Mouse (Mus musculus) liver, embryonic 14.5 days (tissue): ENCODE measurements around the gene a. TPM values are rescaled to one million over a fixed set of nuclear protein-coding genes. Genes with fewer than 3 reads are reported as not detected.

Experiments
- ATAC-seq: fragments of 200-750 bp; cut with Nextera tagmentation; 2 replicates; pipeline ENCODE4 v1.8.0; 2017; ENCODE audit warnings: moderate number of reproducible peaks, mild to moderate bottlenecking, moderate library complexity; ENCODE audit not compliant: insufficient read depth
- DNase-seq, 3 experiments: peaks; one replicate each; pipeline ENCODE4 v3.0.0-alpha.2; 2012 to 2013; ENCODE audit warnings: low read depth in 3 of 3, low spot score in 3 of 3
- H3K27ac ChIP-seq: fragments of 300-500 bp; sonication (generic); 2 replicates; pipeline ENCODE4 v1.5.1; 2014; ENCODE audit warnings: moderate library complexity, mild to moderate bottlenecking, control low read depth, inconsistent platforms
- H3K27me3 ChIP-seq: fragments of 300-500 bp; sonication (generic); 2 replicates; pipeline ENCODE4 v1.6.1; 2014; ENCODE audit warnings: mild to moderate bottlenecking, low read length, moderate library complexity; ENCODE audit not compliant: control insufficient read depth, insufficient read depth
- H3K36me3 ChIP-seq: fragments of 300-500 bp; sonication (generic); replicated peaks from 2 replicates; pipeline ENCODE4 v1.6.1; 2014; ENCODE audit warnings: low read depth; ENCODE audit not compliant: control insufficient read depth, insufficient read depth
- H3K4me1 ChIP-seq, 2 experiments: fragments of 200-500 bp in 1 of 2; fragments of 300-500 bp in 1 of 2; sonication (generic) in 1 of 2; replicated peaks; 2 replicates each; pipeline ENCODE4 v1.6.1; 2012 to 2014; ENCODE audit warnings: antibody characterized with exemption in 1 of 2, inconsistent platforms in 1 of 2, low read length in 1 of 2; ENCODE audit not compliant: control insufficient read depth in 2 of 2, insufficient read depth in 2 of 2
- H3K4me2 ChIP-seq: fragments of 300-500 bp; sonication (generic); 2 replicates; pipeline ENCODE4 v1.6.1; 2014; ENCODE audit warnings: low read depth, mild to moderate bottlenecking, control low read depth, moderate library complexity
- H3K4me3 ChIP-seq, 2 experiments: fragments of 200-500 bp in 1 of 2; fragments of 300-500 bp in 1 of 2; sonication (generic) in 1 of 2; 2 replicates each; pipeline ENCODE4 v1.5.1; 2012 to 2014; ENCODE audit warnings: low read depth in 2 of 2, low read length in 2 of 2, mild to moderate bottlenecking in 2 of 2, control low read depth in 1 of 2, inconsistent platforms in 1 of 2, moderate library complexity in 1 of 2; ENCODE audit not compliant: insufficient read depth in 1 of 2
- H3K9ac ChIP-seq: fragments of 300-500 bp; sonication (generic); replicated peaks from 2 replicates; pipeline ENCODE4 v1.6.1; 2014; ENCODE audit warnings: mild to moderate bottlenecking, control low read depth, moderate library complexity
- H3K9me3 ChIP-seq: fragments of 300-500 bp; sonication (generic); 2 replicates; pipeline ENCODE4 v1.6.1; 2016; ENCODE audit warnings: low read length, mixed read lengths; ENCODE audit not compliant: control insufficient read depth
- CTCF ChIP-seq: IDR thresholded peaks from 2 replicates; pipeline ENCODE4 v1.5.1; 2016; ENCODE audit warnings: antibody characterized with exemption, low read depth, control low read depth
- EP300 ChIP-seq: IDR thresholded peaks from 2 replicates; pipeline ENCODE4 v1.6.1; 2016; ENCODE audit warnings: antibody characterized with exemption, low read depth
- WGBS: fragments of 180-500 bp; shearing (Covaris S2); extraction: QIAGEN DNeasy Blood & Tissue Kit; methylation state at CpG from one replicate; pipeline ENCODE4 v1.1.7; 2014; ENCODE audit not compliant: insufficient replicate concordance; 5-methylcytosine and 5-hydroxymethylcytosine counted together
- polyA plus RNA-seq, 2 experiments: library from polyadenylated mRNA; depleted of rRNA in 1 of 2; stranded (reverse) in 1 of 2; unstranded in 1 of 2; fragments of >200 nt; fragmentation: Nextera tagmentation in 1 of 2; extraction: Ambion mirVana in 1 of 2; gene quantifications; 2 replicates each; pipeline versions ENCODE4 v1.2.1 to v1.2.3; 2012 to 2014

Gene a
- polyA plus RNA-seq, 2 experiments = 0.25 to 0.36 TPM

DNA sequence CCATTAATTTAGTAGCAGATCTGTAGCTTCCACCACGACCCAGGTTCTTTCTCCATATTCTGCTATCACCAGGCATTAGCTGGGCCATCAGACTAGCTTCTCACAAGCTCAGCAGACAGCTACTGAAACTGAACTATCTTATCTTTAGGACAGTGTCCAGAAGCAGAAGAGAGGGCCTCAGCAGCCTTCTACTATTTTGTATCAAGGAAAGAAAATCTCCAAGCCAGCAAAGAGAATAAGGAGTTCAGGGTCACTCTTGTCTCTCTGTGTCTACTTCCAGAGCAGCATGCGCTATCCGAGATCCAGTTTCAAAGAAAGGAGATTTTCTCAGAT, 300.5 kb downstream of the a start:
- peaks cover 35 to 40% of the 10 kb centered on the region in 2 experiments for H3K4me1 ChIP-seq
- H3K9me3 ChIP-seq = no peaks in the 10 kb centered on the region
- H3K4me2 ChIP-seq = peak overlapping the region; percentile 57
- ATAC-seq = peak; percentile 59
- H3K27ac ChIP-seq = peak overlapping the region; percentile 64
- no peak for DNase-seq
- H3K4me3 ChIP-seq = no peak overlapping the region
- no peaks in the 10 kb centered on the region for H3K36me3 ChIP-seq
- TF ChIP-seq CTCF = no peak
- TF ChIP-seq EP300 = peak; percentile 42
- H3K27me3 ChIP-seq = no peaks in the 10 kb centered on the region
- H3K9ac ChIP-seq = peak overlapping the region; percentile 39
- 55% methylated on average over 3 of the region's 3 CpGs for WGBS

DNA sequence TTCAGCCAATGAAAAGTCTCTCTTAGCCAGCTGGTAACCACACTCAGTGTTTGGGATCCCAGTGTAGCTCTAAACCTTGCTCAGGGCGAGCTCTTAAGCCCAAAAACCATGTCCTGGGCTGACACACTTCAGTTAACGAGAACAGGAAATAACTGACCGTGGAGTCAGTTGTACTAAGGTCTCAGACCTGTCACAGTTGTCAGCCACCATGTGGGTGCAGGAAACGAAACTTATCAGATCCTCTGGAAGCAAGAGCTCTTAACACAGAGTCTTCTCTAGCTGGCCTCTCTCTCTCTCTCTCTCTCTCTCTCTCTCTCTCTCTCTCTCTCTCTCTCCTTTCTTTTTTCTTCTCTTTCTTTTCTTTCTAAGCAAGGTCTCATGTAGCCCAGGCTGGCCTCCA, 302.2 kb downstream of the a start:
- H3K36me3 ChIP-seq = no peaks in the 10 kb centered on the region

DNA sequence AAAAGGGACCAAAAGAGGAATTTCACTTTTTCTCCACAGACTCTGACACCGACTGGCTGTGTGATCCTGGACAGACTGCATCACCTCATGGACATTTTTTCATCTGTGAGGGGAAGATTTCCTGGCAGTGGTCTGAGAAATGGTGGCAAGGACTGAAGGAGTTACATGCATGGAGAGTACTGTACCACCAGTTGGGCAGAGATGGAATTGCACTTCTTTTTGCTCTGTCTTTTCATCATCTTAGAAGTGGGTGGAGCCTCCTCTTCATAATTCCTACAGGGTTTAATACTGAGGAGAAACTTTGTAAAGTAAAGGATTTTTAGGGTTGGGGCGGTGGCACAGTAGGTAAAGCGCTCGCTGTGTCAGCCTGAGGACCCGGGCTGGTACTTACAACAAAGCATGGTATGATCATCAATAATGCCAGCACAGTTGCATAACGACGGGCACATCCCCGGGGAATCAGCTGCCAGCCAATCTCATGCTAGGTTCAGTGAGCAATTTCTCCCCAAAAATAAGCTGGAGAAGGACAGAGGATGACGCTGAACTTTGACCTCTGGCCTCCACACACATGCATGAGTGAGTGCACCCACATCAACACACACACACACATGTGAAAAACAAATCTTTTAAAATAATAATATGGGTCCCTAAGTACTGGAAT, 307.6 kb downstream of the a start:
- no peak for TF ChIP-seq EP300
- peak; percentile 43 for TF ChIP-seq CTCF
- Histone ChIP-seq H3K36me3 (no peaks in the 10 kb centered on the region), H3K4me2 (no peak overlapping the region), H3K9me3 (no peaks in the 10 kb centered on the region), H3K9ac (no peak overlapping the region), H3K4me1 (peaks cover 0 to 5% of the 10 kb centered on the region in 2 experiments; a peak in 1 of 4 replicates), H3K27ac (no peak overlapping the region), H3K4me3 (no peak overlapping the region), H3K27me3 (no peaks in the 10 kb centered on the region)
- no peak for ATAC-seq
- WGBS = 76% methylated on average over 9 of the region's 9 CpGs
- DNase-seq = no peak

More for the DNA sequence above, 302.2 kb downstream of the a start:
- no peak for TF ChIP-seq EP300
- no peak for TF ChIP-seq CTCF
- 20% methylated on average over 4 of the region's 4 CpGs for WGBS
- H3K27ac ChIP-seq = peak overlapping the region; percentile 15; the same call in 1 of the 2 replicates
- DNase-seq = no peak
- H3K9ac ChIP-seq = no peak overlapping the region
- H3K9me3 ChIP-seq = no peaks in the 10 kb centered on the region
- no peak overlapping the region for H3K4me2 ChIP-seq
- H3K27me3 ChIP-seq = no peaks in the 10 kb centered on the region
- no peak overlapping the region for H3K4me3 ChIP-seq
- peaks cover 33 to 37% of the 10 kb centered on the region in 2 experiments for H3K4me1 ChIP-seq
- ATAC-seq = no peak

DNA sequence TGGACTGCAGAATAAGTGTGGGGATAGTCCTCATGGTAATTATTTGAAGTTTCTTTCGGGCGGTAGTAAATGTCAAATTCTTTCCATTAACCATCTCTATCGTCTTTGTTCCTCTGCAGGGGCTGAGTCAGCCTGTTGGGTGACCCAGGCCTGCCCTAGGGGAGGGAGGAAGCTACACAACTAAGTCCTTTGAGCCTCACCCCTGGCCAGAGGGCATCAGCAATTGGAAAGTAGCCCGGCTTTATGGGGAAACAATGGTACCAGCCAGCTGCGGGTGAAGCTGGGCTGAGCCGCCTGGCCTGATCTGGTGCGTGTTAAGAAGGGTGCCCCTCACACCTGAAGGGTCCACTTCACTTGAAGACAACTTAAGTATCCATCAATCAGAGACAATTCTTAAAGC, 308.2 kb downstream of the a start:
- H3K4me1 ChIP-seq = peaks cover 0 to 5% of the 10 kb centered on the region in 2 experiments; a peak in 1 of 4 replicates
- H3K27me3 ChIP-seq = no peaks in the 10 kb centered on the region
- no peak overlapping the region for H3K9ac ChIP-seq
- ATAC-seq = no peak
- no peak for TF ChIP-seq EP300
- no peak for TF ChIP-seq CTCF
- 79% methylated on average over 7 of the region's 7 CpGs for WGBS
- no peaks in the 10 kb centered on the region for H3K9me3 ChIP-seq
- DNase-seq = no peak
- H3K27ac ChIP-seq = no peak overlapping the region
- H3K36me3 ChIP-seq = no peaks in the 10 kb centered on the region
- H3K4me3 ChIP-seq = no peak overlapping the region
- no peak overlapping the region for H3K4me2 ChIP-seq

DNA sequence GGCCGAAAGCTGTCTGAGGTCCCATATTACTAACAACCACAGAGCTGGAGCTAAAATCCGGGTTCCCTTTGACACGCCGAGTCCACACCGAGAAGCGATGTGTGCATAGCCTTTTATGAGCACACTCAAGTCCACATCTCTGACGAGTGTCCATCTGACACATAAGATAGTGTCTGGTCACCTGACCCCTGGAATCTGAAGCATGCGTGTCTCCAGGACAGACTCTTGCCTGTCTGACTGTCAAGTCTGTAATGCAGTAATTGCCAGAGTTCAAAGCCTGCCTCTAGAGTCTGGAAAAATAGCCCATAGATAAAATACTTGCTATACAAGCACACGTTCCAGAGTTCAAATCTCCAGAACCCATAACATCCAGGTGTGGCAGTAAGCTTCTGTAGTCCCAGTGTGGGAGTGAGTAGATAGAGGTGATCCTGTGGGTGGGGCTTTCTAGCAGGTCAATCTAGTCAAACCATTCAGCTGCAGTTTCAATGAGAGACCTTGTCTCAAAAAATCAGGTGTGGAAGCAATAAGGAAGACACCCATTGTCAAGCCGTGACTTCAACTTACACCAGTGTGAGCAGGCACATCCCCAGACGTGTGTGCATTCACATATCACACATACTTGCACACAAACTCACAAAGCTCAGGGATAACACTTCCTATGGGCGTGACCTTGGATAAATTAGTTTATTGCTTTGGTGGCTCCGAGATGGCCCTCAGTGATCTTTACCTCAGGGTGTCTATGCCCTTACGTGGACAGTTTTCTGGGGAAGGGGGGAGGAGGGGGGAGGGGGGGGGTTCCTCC, 309.0 kb downstream of the a start:
- Histone ChIP-seq H3K9ac (no peak overlapping the region), H3K9me3 (no peaks in the 10 kb centered on the region), H3K36me3 (no peaks in the 10 kb centered on the region), H3K4me3 (no peak overlapping the region), H3K27ac (no peak overlapping the region), H3K4me1 (peaks cover 0 to 5% of the 10 kb centered on the region in 2 experiments; a peak in 1 of 4 replicates), H3K4me2 (no peak overlapping the region), H3K27me3 (no peaks in the 10 kb centered on the region)
- no peak for DNase-seq
- no peak for TF ChIP-seq CTCF
- TF ChIP-seq EP300 = no peak
- no peak for ATAC-seq
- 63% methylated on average over 14 of the region's 14 CpGs for WGBS

Other genes with a start within 250 kb of the a start
- gene 1700003F12Rik, start 244.3 kb upstream of the a start, polyA plus RNA-seq (2012; rRNA removed) = 1.3 TPM in 2 replicates
- gene 1700003F12Rik, start 244.3 kb upstream of the a start, polyA plus RNA-seq (2014; fragmentation: Nextera tagmentation; extraction: Ambion mirVana) = 0.90 and 1.1 TPM in 2 replicates
- 0.05 TPM in 1 of 2 replicates, not detected in the other for gene Actl10, start 239.6 kb upstream of the a start, polyA plus RNA-seq (2012; rRNA removed)
- gene Actl10, start 239.6 kb upstream of the a start, polyA plus RNA-seq (2014; fragmentation: Nextera tagmentation; extraction: Ambion mirVana) = not detected in 2 replicates
- 0.80 and 1.7 TPM in 2 replicates for gene Necab3, start 232.5 kb upstream of the a start, polyA plus RNA-seq (2012; rRNA removed)
- gene Necab3, start 232.5 kb upstream of the a start, polyA plus RNA-seq (2014; fragmentation: Nextera tagmentation; extraction: Ambion mirVana) = 0.87 and 0.96 TPM in 2 replicates
- gene E2f1, start 221.5 kb upstream of the a start, polyA plus RNA-seq (2012; rRNA removed) = 26.2 and 26.4 TPM in 2 replicates
- gene E2f1, start 221.5 kb upstream of the a start, polyA plus RNA-seq (2014; fragmentation: Nextera tagmentation; extraction: Ambion mirVana) = 6.0 and 7.6 TPM in 2 replicates
- 18.7 and 27.6 TPM in 2 replicates for gene Pxmp4, start 187.7 kb upstream of the a start, polyA plus RNA-seq (2012; rRNA removed)
- 30.2 and 35.4 TPM in 2 replicates for gene Pxmp4, start 187.7 kb upstream of the a start, polyA plus RNA-seq (2014; fragmentation: Nextera tagmentation; extraction: Ambion mirVana)
- 3.6 and 3.9 TPM in 2 replicates for gene Zfp341, start 178.1 kb upstream of the a start, polyA plus RNA-seq (2012; rRNA removed)
- gene Zfp341, start 178.1 kb upstream of the a start, polyA plus RNA-seq (2014; fragmentation: Nextera tagmentation; extraction: Ambion mirVana) = 1.1 and 2.2 TPM in 2 replicates
- gene 4930519P11Rik, start 178.0 kb upstream of the a start, polyA plus RNA-seq (2012; rRNA removed) = 0.35 TPM in 1 of 2 replicates, not detected in the other
- gene 4930519P11Rik, start 178.0 kb upstream of the a start, polyA plus RNA-seq (2014; fragmentation: Nextera tagmentation; extraction: Ambion mirVana) = 0.32 TPM in 1 of 2 replicates, not detected in the other
- 48.0 and 84.2 TPM in 2 replicates for gene Chmp4b, start 139.7 kb upstream of the a start, polyA plus RNA-seq (2012; rRNA removed)
- gene Chmp4b, start 139.7 kb upstream of the a start, polyA plus RNA-seq (2014; fragmentation: Nextera tagmentation; extraction: Ambion mirVana) = 8.1 and 9.1 TPM in 2 replicates
- gene Gm14214, start 21.4 kb upstream of the a start, polyA plus RNA-seq (2012; rRNA removed) = not detected in 2 replicates
- not detected in 2 replicates for gene Gm14214, start 21.4 kb upstream of the a start, polyA plus RNA-seq (2014; fragmentation: Nextera tagmentation; extraction: Ambion mirVana)
- gene Raly, start 306 bp upstream of the a start, polyA plus RNA-seq (2012; rRNA removed) = 204 and 237 TPM in 2 replicates
- gene Raly, start 306 bp upstream of the a start, polyA plus RNA-seq (2014; fragmentation: Nextera tagmentation; extraction: Ambion mirVana) = 35.9 and 37.4 TPM in 2 replicates
- gene Eif2s2, start 101.5 kb downstream of the a start, polyA plus RNA-seq (2012; rRNA removed) = 20.6 and 46.0 TPM in 2 replicates
- 86.9 and 88.0 TPM in 2 replicates for gene Eif2s2, start 101.5 kb downstream of the a start, polyA plus RNA-seq (2014; fragmentation: Nextera tagmentation; extraction: Ambion mirVana)
- 0.14 and 0.16 TPM in 2 replicates for gene Gm14226, start 226.9 kb downstream of the a start, polyA plus RNA-seq (2012; rRNA removed)
- 0.36 and 0.49 TPM in 2 replicates for gene Gm14226, start 226.9 kb downstream of the a start, polyA plus RNA-seq (2014; fragmentation: Nextera tagmentation; extraction: Ambion mirVana)